Mouse (Mus musculus) embryo, embryonic 10.5 days (tissue): Measurements from ENCODE around the gene 2510002D24Rik.
"Not testable (repeated sequence)": the region's sequence is repeated elsewhere in the genome, so short reads cannot be mapped to it uniquely, and the experiment has no call there.

Experiments
- DNase-seq: peaks from one replicate; pipeline ENCODE4 v3.0.0-alpha.2; 2015; ENCODE audit warnings: low spot score

Gene 2510002D24Rik

GRCm38 (mm10) chr16:18849521-18850190 is 13.3 kb downstream of the 2510002D24Rik start:
- DNase-seq = not testable (repeated sequence)

- peak; percentile 68 for DNase-seq
Observed at GRCm38 (mm10) chr16:18858551-18858950, 22.2 kb downstream of the 2510002D24Rik start.

GRCm38 (mm10) chr16:18860186-18860585 is 23.8 kb downstream of the 2510002D24Rik start:
- DNase-seq = no peak

GRCm38 (mm10) chr16:18870495-18870894 is 34.1 kb downstream of the 2510002D24Rik start:
- DNase-seq = not testable (repeated sequence)

GRCm38 (mm10) chr16:18876091-18876441 is 39.7 kb downstream of the 2510002D24Rik start:
- DNase-seq = no peak

GRCm38 (mm10) chr16:18876442-18877308 is 40.3 kb downstream of the 2510002D24Rik start, which contains the start of the genes Mrpl40 and Hira:
TSS of gene Mrpl40 (minus strand) at chr16:18876862.
TSS of gene Hira (plus strand) at chr16:18877037.
- peak; percentile 94 for DNase-seq

- DNase-seq = peak; percentile 83
Observed at GRCm38 (mm10) chr16:18877386-18878090, 41.2 kb downstream of the 2510002D24Rik start.

GRCm38 (mm10) chr16:18878091-18878720 is 41.8 kb downstream of the 2510002D24Rik start:
- DNase-seq = no peak

- no peak for DNase-seq
Observed at GRCm38 (mm10) chr16:18884044-18884443, 47.7 kb downstream of the 2510002D24Rik start.
